Mouse (Mus musculus) fat pad, adult 2 months (tissue): Measurements from ENCODE around the gene Pear1.

ENCODE experiments used
- DNase-seq: peaks from one replicate; pipeline ENCODE4 v3.0.0-alpha.2; 2011; ENCODE audit warnings: low read depth, low spot score; ENCODE audit errors: extremely low read depth

Gene Pear1

GRCm38 (mm10) chr3:87766284-87766667 is 57.8 kb downstream of the Pear1 start:
- DNase-seq, result no peak

- no peak for DNase-seq
These were observed 58.3 kb downstream of the Pear1 start for GRCm38 (mm10) chr3:87765631-87766283.

GRCm38 (mm10) chr3:87765091-87765490 is 59.0 kb downstream of the Pear1 start:
- DNase-seq, result no peak

DNA sequence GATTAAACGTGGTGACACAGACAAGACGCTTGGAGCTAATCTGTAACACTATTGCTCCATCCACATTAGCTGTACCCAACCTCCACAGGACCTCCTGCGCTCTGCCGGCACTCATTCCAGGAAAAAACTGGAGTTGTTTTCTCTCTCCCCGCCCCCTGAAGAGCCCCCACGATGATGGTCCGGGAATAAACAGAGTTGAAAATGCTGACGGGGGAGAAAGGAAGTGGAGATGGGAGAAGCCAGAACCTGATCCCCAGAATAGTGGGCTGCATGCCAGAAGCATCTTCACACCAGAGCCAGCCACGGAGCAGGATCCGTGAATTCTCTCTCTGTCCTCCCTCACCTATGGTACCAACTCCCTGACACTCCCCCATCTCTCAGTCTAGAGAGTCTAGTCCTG is 59.6 kb downstream of the Pear1 start:
- DNase-seq, result no peak

DNA sequence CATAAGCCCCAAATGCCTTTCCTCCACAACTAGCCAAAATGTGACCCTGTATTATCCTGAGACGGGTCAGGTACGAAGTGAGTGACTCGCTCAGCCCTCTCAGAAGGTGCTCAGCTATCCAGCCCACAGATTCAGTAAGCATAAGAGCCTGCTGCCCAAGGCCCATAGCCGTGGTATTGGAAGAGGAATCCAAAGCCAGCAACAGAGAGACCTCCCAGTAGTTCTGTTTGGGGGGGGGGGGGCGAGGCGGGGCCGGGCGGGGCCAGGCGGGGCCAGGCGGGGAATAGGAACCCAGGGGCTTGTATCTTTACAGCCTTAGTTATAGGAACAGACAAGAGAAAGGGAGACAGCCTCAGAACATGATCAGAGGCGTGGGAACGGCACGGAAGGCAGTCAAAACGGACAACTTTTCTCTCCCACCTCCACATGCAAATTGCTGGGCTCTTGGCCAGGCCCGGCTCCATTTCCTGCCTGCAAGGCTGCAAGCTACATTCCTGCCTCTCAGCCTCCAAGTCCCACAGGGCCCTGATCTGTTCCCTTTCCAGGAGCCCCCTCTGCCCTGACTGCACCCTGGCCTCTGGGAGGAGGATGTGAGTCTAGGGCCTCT is 60.3 kb downstream of the Pear1 start:
- DNase-seq, result no peak

DNA sequence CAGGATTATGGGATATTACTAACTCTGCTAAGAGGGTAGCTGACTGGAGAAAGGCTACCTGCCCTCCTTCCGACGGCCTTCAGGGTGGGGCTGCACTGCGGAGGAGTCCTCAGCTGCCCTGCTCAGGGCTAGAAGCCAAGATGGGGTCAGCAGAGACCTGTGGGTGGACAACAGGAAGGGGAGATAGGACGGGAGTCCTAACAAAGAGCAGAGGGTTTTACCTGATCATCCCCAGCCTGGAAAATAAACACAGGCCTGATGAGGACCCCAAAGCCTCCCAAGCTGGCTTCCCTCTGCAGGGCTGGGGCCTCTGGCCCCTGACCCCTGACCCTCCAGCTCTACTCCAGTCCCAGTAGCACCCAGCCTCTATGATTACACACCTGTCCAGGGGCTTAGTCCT is 60.9 kb downstream of the Pear1 start:
- DNase-seq, result no peak

- no peak for DNase-seq
These were observed 62.4 kb downstream of the Pear1 start for GRCm38 (mm10) chr3:87761408-87762375.

- DNase-seq, result no peak
These were observed 65.5 kb downstream of the Pear1 start for GRCm38 (mm10) chr3:87758641-87759040.

DNA sequence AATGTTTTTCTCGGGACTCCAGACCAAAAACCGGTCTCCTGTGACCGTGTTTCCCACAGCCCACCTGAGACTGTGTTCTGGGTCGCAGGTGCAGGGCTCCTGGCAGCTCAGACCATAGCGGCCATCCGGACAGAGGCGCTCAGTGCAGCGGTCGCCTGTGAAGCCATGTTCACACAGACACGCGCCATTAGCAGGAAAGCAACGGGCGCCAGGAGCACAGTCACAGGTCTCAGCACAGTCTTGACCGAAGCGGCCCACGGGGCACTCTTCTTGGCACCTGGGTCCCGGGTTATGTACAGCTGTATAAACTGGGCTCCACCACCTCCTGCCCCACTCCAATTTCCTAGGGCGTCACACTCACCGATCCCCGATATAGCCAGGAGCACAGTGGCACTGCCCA is 67.6 kb downstream of the Pear1 start:
- DNase-seq, result no peak

GRCm38 (mm10) chr3:87755964-87756363 is 68.1 kb downstream of the Pear1 start:
- DNase-seq, result no peak

GRCm38 (mm10) chr3:87753829-87754228 is 70.3 kb downstream of the Pear1 start:
- no peak for DNase-seq

DNA sequence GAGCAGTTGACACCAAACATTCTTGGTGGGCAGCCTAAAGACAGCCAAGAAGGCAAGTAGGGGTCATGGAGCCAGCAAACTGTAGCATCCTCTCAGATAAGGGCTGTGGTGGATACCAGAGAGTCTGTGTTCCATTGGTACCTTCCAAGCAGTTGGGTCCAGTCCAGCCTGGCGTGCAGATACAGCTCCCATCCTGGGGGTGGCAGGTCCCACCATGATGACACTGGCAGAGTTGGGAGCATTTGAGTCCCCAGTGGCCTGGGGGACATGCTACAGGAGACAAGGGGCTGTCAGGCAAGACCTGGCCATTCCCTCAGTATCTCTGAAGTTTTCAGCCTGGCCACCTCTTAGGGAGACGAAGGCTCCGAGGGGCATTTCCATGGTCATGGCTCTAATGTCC is 71.5 kb downstream of the Pear1 start:
- DNase-seq, result no peak

GRCm38 (mm10) chr3:87749977-87750376 is 74.1 kb downstream of the Pear1 start:
- no peak for DNase-seq

- no peak for DNase-seq
These were observed 75.1 kb downstream of the Pear1 start for GRCm38 (mm10) chr3:87749036-87749435.

GRCm38 (mm10) chr3:87748431-87748830 is 75.7 kb downstream of the Pear1 start, which contains the start of gene Lrrc71:
Gene Lrrc71 (minus strand): TSS chr3:87748625.
- no peak for DNase-seq

DNA sequence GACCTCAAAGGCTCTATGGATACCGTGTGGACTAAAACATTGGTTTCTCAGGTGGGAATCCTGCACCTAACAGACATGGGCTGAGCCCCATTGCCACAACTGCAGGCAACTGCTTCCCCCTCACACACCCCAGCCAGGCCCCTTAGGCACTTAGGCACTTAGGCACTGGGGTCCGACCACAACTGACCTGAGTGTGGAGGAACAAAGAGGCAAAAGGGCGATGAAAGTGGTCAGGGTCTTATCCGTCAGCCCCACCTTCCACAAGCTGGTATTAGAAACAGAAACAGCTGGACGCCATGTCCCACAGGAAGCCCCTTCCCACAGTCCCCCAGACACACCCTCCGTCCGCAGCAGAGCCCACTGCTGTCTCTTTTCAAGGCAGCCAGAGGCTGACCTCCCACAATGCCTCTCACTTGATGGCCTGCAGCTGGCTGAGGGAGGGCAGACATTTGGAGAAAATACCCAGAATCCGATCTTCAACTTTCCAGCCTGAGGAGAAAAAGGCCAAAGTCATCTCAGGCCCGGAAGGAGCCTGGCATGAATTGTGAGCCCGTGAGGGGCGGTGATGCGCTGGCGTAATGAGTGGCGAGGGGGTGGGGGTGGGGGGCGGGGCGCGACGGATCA is 79.0 kb downstream of the Pear1 start:
- DNase-seq, result no peak

GRCm38 (mm10) chr3:87743927-87744326 is 80.2 kb downstream of the Pear1 start:
- DNase-seq, result no peak

- no peak for DNase-seq
These were observed 81.4 kb downstream of the Pear1 start for GRCm38 (mm10) chr3:87742735-87743134.

- DNase-seq, result no peak
These were observed 82.1 kb downstream of the Pear1 start for GRCm38 (mm10) chr3:87742013-87742412.

DNA sequence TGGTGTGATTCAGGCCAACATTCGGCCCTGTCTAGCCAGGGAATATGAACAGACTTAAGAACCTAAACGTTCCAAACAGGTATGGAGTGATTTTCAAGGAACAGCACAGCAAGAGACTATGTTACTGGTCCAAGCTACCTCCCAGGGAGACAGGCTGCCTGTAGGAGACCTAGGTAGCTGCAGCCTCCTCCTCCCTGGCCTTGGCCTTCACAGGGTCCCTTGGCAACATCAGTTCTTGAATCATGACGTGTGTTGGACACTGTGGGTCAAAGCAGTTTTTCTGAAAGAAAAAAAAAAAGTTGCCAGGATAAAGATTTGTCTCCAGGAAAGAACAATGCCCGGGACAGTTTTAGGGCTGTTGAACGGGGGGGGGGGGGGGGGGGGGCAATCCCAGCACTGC is 85.2 kb downstream of the Pear1 start:
- no peak for DNase-seq

DNA sequence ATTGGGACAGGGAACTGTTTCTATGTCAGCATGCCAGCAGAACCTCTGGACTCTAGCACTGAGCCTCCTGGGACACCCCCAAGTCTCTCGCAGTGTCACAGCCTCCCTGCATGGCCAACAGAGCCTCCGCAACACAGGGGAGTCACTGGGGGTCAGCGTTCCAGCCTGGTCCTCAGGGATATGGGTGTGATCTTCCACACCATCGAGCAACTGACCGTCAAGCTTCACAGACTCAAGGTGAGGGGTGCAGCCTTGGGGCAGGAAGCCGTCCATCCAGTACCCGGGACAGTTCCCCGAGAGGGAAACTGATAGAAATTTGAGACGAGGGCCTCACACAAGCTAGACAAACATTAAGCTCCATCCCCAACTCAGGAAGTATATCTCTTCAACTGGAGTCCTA is 88.8 kb downstream of the Pear1 start:
- DNase-seq, result no peak
